Mouse (Mus musculus): ENCODE data around the gene Nxn.

DNA sequence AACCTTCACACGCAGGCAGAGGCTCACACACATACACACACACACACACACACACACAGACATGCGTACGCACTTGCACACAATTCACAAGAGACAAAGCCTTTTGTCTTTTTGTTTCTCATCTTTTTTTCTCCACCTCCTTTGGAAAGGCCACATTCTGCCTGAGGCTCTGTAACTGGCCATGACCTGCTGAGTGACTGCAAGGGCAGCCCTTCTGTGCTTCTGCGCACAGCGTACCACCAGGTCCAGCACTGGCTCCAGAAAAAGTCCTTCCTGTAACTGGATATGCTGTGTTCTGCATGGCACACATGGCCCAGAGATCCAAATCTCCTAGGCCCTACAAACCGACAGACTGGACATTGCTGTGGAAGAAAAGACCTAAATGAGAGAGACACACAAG, 38.7 kb downstream of the Nxn start:
- no peak for TF ChIP-seq TAL1 (IDR thresholded peaks at IDR 0.05; ENCODE audit: low read length)
- no peak for TF ChIP-seq GATA1 (IDR thresholded peaks at IDR 0.05; ENCODE audit: low read length)
